Mouse (Mus musculus): ENCODE results near the gene Rassf1. TPM values are rescaled to one million over a fixed set of nuclear protein-coding genes. Genes with fewer than 3 reads are reported as not detected.

Gene Rassf1
- polyA plus RNA-seq, 1 experiment from 2014 or later, result 35.4 TPM

- Histone ChIP-seq H3K27me3 (peaks cover 37% of the 10 kb centered on the region), H3K9me3 (no peaks in the 10 kb centered on the region), H3K4me3 (no peak overlapping the region), H3K27ac (replicated peaks) (peak overlapping the region; percentile 52; the same call in 1 of the 2 replicates), H3K4me1 (replicated peaks) (peaks cover 37% of the 10 kb centered on the region), H3K36me3 (peaks cover 45% of the 10 kb centered on the region), H3K4me2 (peak overlapping the region; percentile 29), H3K9ac (peak overlapping the region; percentile 55)
- ATAC-seq (ENCODE audit: low read depth), result 0 out of 2 replicates have a peak, but pooled peaks have one; percentile 27
- 28% methylated on average over 25 of the region's 25 CpGs for WGBS
Observed at GRCm38 (mm10) chr9:107521711-107522399, 29.5 kb upstream of the Rassf1 start.

GRCm38 (mm10) chr9:107522400-107522711, 29.0 kb upstream of the Rassf1 start:
- Histone ChIP-seq H3K36me3 (peaks cover 44% of the 10 kb centered on the region), H3K27me3 (peaks cover 41% of the 10 kb centered on the region), H3K4me2 (peak overlapping the region; percentile 29; the same call in 1 of the 2 replicates), H3K4me1 (replicated peaks) (peaks cover 42% of the 10 kb centered on the region), H3K4me3 (no peak overlapping the region), H3K27ac (replicated peaks) (peak overlapping the region; percentile 52; the same call in 1 of the 2 replicates), H3K9me3 (no peaks in the 10 kb centered on the region), H3K9ac (peak overlapping the region; percentile 55)
- 22% methylated on average over 2 of the region's 2 CpGs for WGBS
- ATAC-seq (ENCODE audit: low read depth), result no peak; the same call in 1 of the 2 replicates

- no peak overlapping the region for H3K27ac ChIP-seq (replicated peaks)
- peak overlapping the region; percentile 10; the same call in 1 of the 2 replicates for H3K9ac ChIP-seq
- H3K4me3 ChIP-seq, result peak overlapping the region; percentile 26
- peak; percentile 28; the same call in 1 of the 2 replicates for ATAC-seq (ENCODE audit: low read depth)
- peaks cover 31% of the 10 kb centered on the region for H3K4me1 ChIP-seq (replicated peaks)
- WGBS, result 6% methylated on average over 40 of the region's 44 CpGs
- peaks cover 33% of the 10 kb centered on the region for H3K36me3 ChIP-seq
- H3K27me3 ChIP-seq, result peaks cover 45% of the 10 kb centered on the region
- no peaks in the 10 kb centered on the region for H3K9me3 ChIP-seq
- H3K4me2 ChIP-seq, result peak overlapping the region; percentile 51
Observed at GRCm38 (mm10) chr9:107526198-107527026, 24.9 kb upstream of the Rassf1 start.

- Histone ChIP-seq H3K9ac (peak within 1 kb of the TSS; percentile 91), H3K27ac (replicated peaks) (peak within 1 kb of the TSS; percentile 77), H3K4me1 (replicated peaks) (peaks cover 35% of the 10 kb centered on the region), H3K27me3 (no peaks in the 10 kb centered on the region; the same call in 1 of the 2 replicates), H3K4me2 (peak within 1 kb of the TSS; percentile 100), H3K9me3 (no peaks in the 10 kb centered on the region), H3K4me3 (peak within 1 kb of the TSS; percentile 86), H3K36me3 (peaks cover 22% of the 10 kb centered on the region)
- WGBS, result under 1% methylated on average over 47 of the region's 48 CpGs
- peak; percentile 98 for ATAC-seq (ENCODE audit: low read depth)
Observed at GRCm38 (mm10) chr9:107533791-107534407, 17.5 kb upstream of the Rassf1 start, which contains the start of gene Tmem115. Tmem115 (plus strand) TSS chr9:107533945.

GRCm38 (mm10) chr9:107534408-107535202, 16.8 kb upstream of the Rassf1 start:
- H3K27ac ChIP-seq (replicated peaks), result peak overlapping the region; percentile 77
- ATAC-seq (ENCODE audit: low read depth), result peak; percentile 17; the same call in 1 of the 2 replicates
- WGBS, result under 1% methylated on average over 40 of the region's 40 CpGs
- H3K9ac ChIP-seq, result peak overlapping the region; percentile 91
- H3K9me3 ChIP-seq, result no peaks in the 10 kb centered on the region
- H3K27me3 ChIP-seq, result no peaks in the 10 kb centered on the region; the same call in 1 of the 2 replicates
- peaks cover 29% of the 10 kb centered on the region for H3K36me3 ChIP-seq
- peaks cover 35% of the 10 kb centered on the region for H3K4me1 ChIP-seq (replicated peaks)
- H3K4me2 ChIP-seq, result peak overlapping the region; percentile 100
- H3K4me3 ChIP-seq, result peak overlapping the region; percentile 86

GRCm38 (mm10) chr9:107538231-107538630, 13.1 kb upstream of the Rassf1 start:
- Histone ChIP-seq H3K9me3 (no peaks in the 10 kb centered on the region), H3K27ac (replicated peaks) (no peak overlapping the region), H3K4me2 (no peak overlapping the region), H3K4me1 (replicated peaks) (peaks cover 62% of the 10 kb centered on the region), H3K36me3 (peaks cover 37% of the 10 kb centered on the region), H3K9ac (no peak overlapping the region), H3K4me3 (no peak overlapping the region), H3K27me3 (no peaks in the 10 kb centered on the region)
- WGBS, result 95% methylated on average over 7 of the region's 7 CpGs
- ATAC-seq (ENCODE audit: low read depth), result no peak

- H3K9me3 ChIP-seq, result no peaks in the 10 kb centered on the region
- H3K27ac ChIP-seq (replicated peaks), result no peak overlapping the region
- peaks cover 65% of the 10 kb centered on the region for H3K4me1 ChIP-seq (replicated peaks)
- H3K9ac ChIP-seq, result no peak overlapping the region
- H3K27me3 ChIP-seq, result no peaks in the 10 kb centered on the region
- H3K4me2 ChIP-seq, result no peak overlapping the region
- 96% methylated on average over 3 of the region's 3 CpGs for WGBS
- H3K36me3 ChIP-seq, result peaks cover 41% of the 10 kb centered on the region
- H3K4me3 ChIP-seq, result no peak overlapping the region
- no peak for ATAC-seq (ENCODE audit: low read depth)
Observed at GRCm38 (mm10) chr9:107538711-107539110, 12.6 kb upstream of the Rassf1 start.

GRCm38 (mm10) chr9:107539940-107540339, 11.4 kb upstream of the Rassf1 start:
- WGBS, result 93% methylated on average over 8 of the region's 8 CpGs
- Histone ChIP-seq H3K9ac (no peak overlapping the region), H3K4me3 (no peak overlapping the region), H3K4me1 (replicated peaks) (peaks cover 61% of the 10 kb centered on the region), H3K36me3 (peaks cover 52% of the 10 kb centered on the region), H3K27me3 (no peaks in the 10 kb centered on the region), H3K4me2 (no peak overlapping the region), H3K27ac (replicated peaks) (no peak overlapping the region), H3K9me3 (no peaks in the 10 kb centered on the region)
- ATAC-seq (ENCODE audit: low read depth), result no peak

GRCm38 (mm10) chr9:107540420-107540819, 10.9 kb upstream of the Rassf1 start:
- Histone ChIP-seq H3K36me3 (peaks cover 56% of the 10 kb centered on the region), H3K9ac (no peak overlapping the region)

GRCm38 (mm10) chr9:107541005-107541404, 10.3 kb upstream of the Rassf1 start:
- Histone ChIP-seq H3K4me1 (replicated peaks) (peaks cover 59% of the 10 kb centered on the region), H3K4me2 (peak overlapping the region; percentile 91), H3K27ac (replicated peaks) (no peak overlapping the region), H3K9ac (peak overlapping the region; percentile 82), H3K4me3 (peak overlapping the region; percentile 65), H3K27me3 (no peaks in the 10 kb centered on the region), H3K36me3 (peaks cover 56% of the 10 kb centered on the region), H3K9me3 (no peaks in the 10 kb centered on the region)
- 0 out of 2 replicates have a peak, but pooled peaks have one; percentile 1 for ATAC-seq (ENCODE audit: low read depth)
- 33% methylated on average over 10 of the region's 10 CpGs for WGBS

More at GRCm38 (mm10) chr9:107540420-107540819, 10.9 kb upstream of the Rassf1 start:
- peaks cover 60% of the 10 kb centered on the region for H3K4me1 ChIP-seq (replicated peaks)
- no peak overlapping the region for H3K27ac ChIP-seq (replicated peaks)
- no peaks in the 10 kb centered on the region for H3K9me3 ChIP-seq
- no peaks in the 10 kb centered on the region for H3K27me3 ChIP-seq
- WGBS, result 74% methylated on average over 4 of the region's 4 CpGs
- H3K4me3 ChIP-seq, result 0 out of 2 replicates have a peak overlapping the region, but pooled peaks have one; percentile 65
- H3K4me2 ChIP-seq, result peak overlapping the region; percentile 91
- no peak for ATAC-seq (ENCODE audit: low read depth)

All from neural tube, embryonic 13.5 days (tissue).